21 mouse cellular contexts compared by ENCODE assay signal in the genomic region with DNA sequence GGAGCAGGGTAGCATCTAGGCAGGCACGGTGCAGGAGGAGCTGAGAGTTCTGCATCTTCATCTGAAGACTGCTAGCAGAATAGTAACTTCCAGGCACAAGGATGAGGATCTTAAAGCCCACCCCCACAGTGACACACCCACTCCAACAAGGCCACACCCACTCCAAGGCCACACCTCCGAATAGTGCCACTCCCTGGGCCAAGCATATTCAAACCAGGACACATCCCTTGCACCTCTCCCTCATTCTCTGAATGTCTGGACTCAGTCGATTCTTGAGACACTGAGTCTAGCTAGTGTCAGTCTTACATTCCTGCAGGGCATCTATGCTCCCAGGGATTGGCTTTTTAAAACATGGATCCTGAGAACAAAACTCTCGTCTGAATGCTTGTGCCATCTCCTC.
DNase-seq lines count a peak whose midpoint lies in the region.
"Had no signal": no experiment of that assay in that cellular context is flagged by ENCODE, and none has a peak within 500 bp of the region (broad histone marks: within the 10 kb centered on the region; RNA-seq: fewer than 3 reads in every experiment).

No protein-coding gene starts in this region.

- H3K36me3 ChIP-seq in heart, embryonic 10.5 days: no peaks in the 10 kb centered on the region
- H3K36me3 ChIP-seq: embryonic facial prominence, embryonic 10.5 days; embryonic facial prominence, embryonic 12.5 days; forebrain, embryonic 15.5 days had no signal

- 83% methylated on average over 4 of the region's 4 CpGs for WGBS in heart, embryonic 10.5 days

- peaks cover 15% of the 10 kb centered on the region; the same call in 1 of the 2 replicates for H3K4me1 ChIP-seq in heart, embryonic 10.5 days
- H3K4me1 ChIP-seq: embryonic facial prominence, embryonic 10.5 days; embryonic facial prominence, embryonic 12.5 days had no signal

- H3K27me3 ChIP-seq in heart, embryonic 10.5 days (ENCODE audit: insufficient read depth, poor library complexity, severe bottlenecking): no peaks in the 10 kb centered on the region
- H3K27me3 ChIP-seq: CH12.LX; embryonic facial prominence, embryonic 12.5 days; forebrain, embryonic 13.5 days; forebrain, embryonic 15.5 days had no signal

- H3K9me3 ChIP-seq in heart, embryonic 10.5 days: no peaks in the 10 kb centered on the region
- H3K9me3 ChIP-seq: embryonic facial prominence, embryonic 10.5 days; embryonic facial prominence, embryonic 12.5 days; forebrain, embryonic 13.5 days; forebrain, embryonic 15.5 days had no signal

- peak; percentile 27 for DNase-seq in heart, embryonic 10.5 days (ENCODE audit: low spot score)
- DNase-seq in heart, adult 18-20 months: no peak
- DNase-seq in ES-CJ7 (ENCODE audit: low read depth, low spot score) (peak; percentile 77), ZHBTc4 (ENCODE audit: low read depth, low spot score) (peak; percentile 88)
- DNase-seq in left cerebral cortex, adult 11 months (ENCODE audit: low spot score): no peak
- no peak for DNase-seq in spleen, adult 12 weeks (ENCODE audit: low spot score)
- DNase-seq: adrenal gland, adult 2 months; adrenal gland, postnatal 10 days; adrenal gland, postnatal 25 days; B cell, adult 2 months; cerebellum, adult 11 months; cerebellum, adult 18-20 months; cerebellum, adult 8-10 months; cerebellum, postnatal 10 days; cerebellum, postnatal 25 days; forebrain, postnatal 0 days had no signal

- H3K27ac ChIP-seq in heart, embryonic 10.5 days: no peak overlapping the region
- H3K27ac ChIP-seq: embryonic facial prominence, embryonic 10.5 days; embryonic facial prominence, embryonic 12.5 days; forebrain, embryonic 13.5 days; forebrain, embryonic 15.5 days had no signal

- no peak overlapping the region for H3K4me3 ChIP-seq in heart, embryonic 10.5 days
- H3K4me3 ChIP-seq: embryonic facial prominence, embryonic 10.5 days; embryonic facial prominence, embryonic 12.5 days; forebrain, embryonic 13.5 days; forebrain, embryonic 15.5 days had no signal

Comparison
In these comparisons a context has a peak if more than half of its experiments do, and no peak if none do; other contexts are left out.
1. DNase-seq: peak in heart, embryonic 10.5 days (single experiment), ES-CJ7 (single experiment) and ZHBTc4 (single experiment); none in heart, adult 18-20 months (0 of 2), left cerebral cortex, adult 11 months (single experiment) and spleen, adult 12 weeks (single experiment).